Mouse (Mus musculus) embryonic fibroblast, embryonic 13.5 days (primary cell): ENCODE results near the gene Srpk1. TPM values are rescaled to one million over a fixed set of nuclear protein-coding genes. Genes with fewer than 3 reads are reported as not detected.

ENCODE experiments used
- H3K27ac ChIP-seq: 2 replicates; pipeline ENCODE4 v1.5.1; 2012; ENCODE audit warnings: low read length, control low read depth, inconsistent platforms; ENCODE audit not compliant: insufficient read depth
- H3K4me1 ChIP-seq: 2 replicates; pipeline ENCODE4 v1.6.1; 2011; ENCODE audit warnings: low read length; ENCODE audit not compliant: control insufficient read depth, insufficient read depth
- H3K4me3 ChIP-seq: 2 replicates; pipeline ENCODE4 v1.5.1; 2011; ENCODE audit warnings: mild to moderate bottlenecking, control low read depth, low read length; ENCODE audit not compliant: insufficient read depth
- CTCF ChIP-seq: IDR thresholded peaks from 2 replicates; pipeline ENCODE4 v1.5.1; 2011; ENCODE audit warnings: mild to moderate bottlenecking, control low read depth, low read length, moderate library complexity, borderline replicate concordance; ENCODE audit not compliant: insufficient read depth
- POLR2A ChIP-seq: IDR thresholded peaks from 2 replicates; pipeline ENCODE4 v1.6.1; 2011; ENCODE audit warnings: low read depth, mild to moderate bottlenecking, control low read depth, low read length, moderate library complexity
- polyA plus RNA-seq: library from polyadenylated mRNA; stranded (reverse); fragments of >200 nt; gene quantifications from 2 replicates; pipeline ENCODE4 v1.2.4, GENCODE M21; 2011; ENCODE audit warnings: low read depth; ENCODE audit not compliant: missing spikeins, insufficient read length

Srpk1 gene
- polyA plus RNA-seq, 1 experiment: 115 TPM

- TF ChIP-seq CTCF (no peak), POLR2A (no peak)
- no peak overlapping the region for H3K4me3 ChIP-seq
- peaks cover 3% of the 10 kb centered on the region; the same call in 1 of the 2 replicates for H3K4me1 ChIP-seq
- H3K27ac ChIP-seq: no peak overlapping the region
Observed at GRCm38 (mm10) chr17:28591476-28591875, 31.0 kb downstream of the Srpk1 start.

- Histone ChIP-seq H3K4me1 (peaks cover 3% of the 10 kb centered on the region; the same call in 1 of the 2 replicates), H3K27ac (no peak overlapping the region), H3K4me3 (no peak overlapping the region)
- TF ChIP-seq POLR2A (no peak), CTCF (no peak)
Observed at GRCm38 (mm10) chr17:28590596-28590995, 31.9 kb downstream of the Srpk1 start.

GRCm38 (mm10) chr17:28588591-28588990 is 33.9 kb downstream of the Srpk1 start:
- TF ChIP-seq POLR2A (no peak), CTCF (no peak)
- Histone ChIP-seq H3K4me1 (peaks cover 3% of the 10 kb centered on the region; the same call in 1 of the 2 replicates), H3K4me3 (no peak overlapping the region), H3K27ac (no peak overlapping the region)

- no peak for TF ChIP-seq POLR2A
- TF ChIP-seq CTCF: no peak
- no peak overlapping the region for H3K4me3 ChIP-seq
- H3K27ac ChIP-seq: no peak overlapping the region
- peaks cover 3% of the 10 kb centered on the region; the same call in 1 of the 2 replicates for H3K4me1 ChIP-seq
Observed at GRCm38 (mm10) chr17:28586509-28586908, 36.0 kb downstream of the Srpk1 start.

GRCm38 (mm10) chr17:28581056-28581455 is 41.5 kb downstream of the Srpk1 start:
- no peak overlapping the region for H3K4me3 ChIP-seq
- H3K4me1 ChIP-seq: no peaks in the 10 kb centered on the region
- H3K27ac ChIP-seq: no peak overlapping the region
- no peak for TF ChIP-seq POLR2A
- no peak for TF ChIP-seq CTCF

GRCm38 (mm10) chr17:28580396-28580795 is 42.1 kb downstream of the Srpk1 start:
- H3K4me3 ChIP-seq: no peak overlapping the region
- TF ChIP-seq POLR2A (no peak), CTCF (no peak)
- H3K4me1 ChIP-seq: no peaks in the 10 kb centered on the region
- no peak overlapping the region for H3K27ac ChIP-seq

- TF ChIP-seq POLR2A (no peak), CTCF (no peak)
- Histone ChIP-seq H3K4me1 (no peaks in the 10 kb centered on the region), H3K27ac (no peak within 1 kb of the TSS), H3K4me3 (no peak within 1 kb of the TSS)
Observed at GRCm38 (mm10) chr17:28575244-28576125, 47.0 kb downstream of the Srpk1 start, which contains the start of gene Lhfpl5. Gene Lhfpl5 (plus strand): TSS chr17:28575641.

GRCm38 (mm10) chr17:28572941-28573340 is 49.6 kb downstream of the Srpk1 start:
- H3K4me3 ChIP-seq: no peak overlapping the region
- TF ChIP-seq CTCF: no peak
- TF ChIP-seq POLR2A: no peak
- no peak overlapping the region for H3K27ac ChIP-seq
- H3K4me1 ChIP-seq: no peaks in the 10 kb centered on the region

- no peak overlapping the region for H3K4me3 ChIP-seq
- no peak overlapping the region for H3K27ac ChIP-seq
- H3K4me1 ChIP-seq: no peaks in the 10 kb centered on the region
- TF ChIP-seq CTCF (no peak), POLR2A (no peak)
Observed at GRCm38 (mm10) chr17:28572521-28572920, 50.0 kb downstream of the Srpk1 start.

GRCm38 (mm10) chr17:28571868-28572267 is 50.6 kb downstream of the Srpk1 start:
- Histone ChIP-seq H3K4me3 (no peak overlapping the region), H3K4me1 (no peaks in the 10 kb centered on the region), H3K27ac (no peak overlapping the region)
- TF ChIP-seq CTCF: no peak
- no peak for TF ChIP-seq POLR2A
